Mouse (Mus musculus): ENCODE measurements around the gene Krt84. TPM values are rescaled to one million over a fixed set of nuclear protein-coding genes. Genes with fewer than 3 reads are reported as not detected.

Krt84 gene
- polyA plus RNA-seq (2015; fragmentation: Nextera tagmentation; extraction: Ambion mirVana): not detected in 2 replicates

DNA sequence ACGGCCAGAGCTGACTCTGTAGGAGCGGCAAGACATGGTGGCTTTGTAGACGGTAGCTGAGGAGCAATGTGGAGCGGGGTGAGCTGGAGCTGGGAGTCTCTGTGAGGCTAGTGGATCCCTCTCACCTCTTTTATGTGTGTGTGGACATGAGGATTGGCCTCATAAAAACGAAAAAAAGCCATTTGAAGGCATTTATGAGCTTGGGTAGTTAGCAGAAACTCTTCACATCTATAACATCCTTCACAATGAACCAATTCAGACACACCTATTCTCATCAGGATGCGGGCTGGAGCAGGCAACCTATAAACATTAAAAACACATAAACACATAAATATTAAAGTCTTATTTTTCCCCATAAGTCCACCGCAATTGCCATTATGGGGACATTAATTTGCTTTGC lies at the start of gene Krt84:
Krt84 (minus strand) TSS at position 101 of the 400 bp plus-strand sequence.

DNA sequence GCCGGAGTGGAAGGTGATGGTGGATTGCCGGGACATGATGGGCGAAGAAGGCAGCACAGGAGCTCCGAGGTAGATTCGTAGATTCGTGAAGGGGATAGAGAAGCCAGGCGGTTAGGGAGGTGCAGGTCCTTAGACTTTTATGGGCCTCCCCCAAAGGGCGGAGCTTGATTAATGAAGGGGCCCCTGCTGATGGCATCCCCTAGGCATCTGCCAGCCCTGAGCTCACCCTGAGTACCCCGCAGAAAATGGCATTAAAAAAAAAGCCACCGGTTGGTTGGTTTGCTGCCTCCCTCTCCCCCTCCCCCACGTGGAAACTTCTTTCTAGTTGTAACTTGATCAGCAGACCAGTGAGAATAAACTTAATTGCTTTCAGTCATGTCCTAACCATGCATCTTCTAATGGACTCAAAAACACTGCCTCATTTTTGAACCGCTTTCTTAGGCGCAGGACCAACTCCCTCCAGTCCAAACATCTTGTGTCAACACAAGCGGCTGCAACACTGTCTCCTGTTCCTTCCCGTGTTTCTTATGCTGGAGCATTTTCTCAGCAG lies 41.3 kb upstream of the Krt84 start, which contains the start of gene Krt75:
Krt75 (minus strand) TSS at position 109 of the 550 bp plus-strand sequence.

DNA sequence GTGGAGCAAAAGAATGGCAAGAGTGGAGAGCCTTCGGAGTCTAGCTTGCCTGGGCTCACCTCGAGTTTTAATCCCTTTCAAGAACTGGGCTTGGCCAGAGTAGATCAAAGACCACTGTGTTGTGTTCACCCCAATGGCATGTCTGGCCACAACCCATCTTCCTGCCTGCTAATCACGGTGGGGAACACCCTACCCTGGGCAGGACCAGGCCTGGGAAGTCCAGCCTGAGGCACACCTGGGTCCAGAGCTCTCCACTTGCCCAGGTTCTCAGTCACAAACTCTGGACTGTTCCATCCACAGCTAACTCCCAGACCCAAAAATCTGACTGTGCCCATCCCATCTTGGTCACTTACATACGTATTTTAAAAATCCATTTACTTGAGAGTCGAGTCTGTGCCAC lies 30.2 kb upstream of the Krt84 start, which contains the start of gene Krt90:
Krt90 (minus strand) TSS at position 101 of the 400 bp plus-strand sequence.

DNA sequence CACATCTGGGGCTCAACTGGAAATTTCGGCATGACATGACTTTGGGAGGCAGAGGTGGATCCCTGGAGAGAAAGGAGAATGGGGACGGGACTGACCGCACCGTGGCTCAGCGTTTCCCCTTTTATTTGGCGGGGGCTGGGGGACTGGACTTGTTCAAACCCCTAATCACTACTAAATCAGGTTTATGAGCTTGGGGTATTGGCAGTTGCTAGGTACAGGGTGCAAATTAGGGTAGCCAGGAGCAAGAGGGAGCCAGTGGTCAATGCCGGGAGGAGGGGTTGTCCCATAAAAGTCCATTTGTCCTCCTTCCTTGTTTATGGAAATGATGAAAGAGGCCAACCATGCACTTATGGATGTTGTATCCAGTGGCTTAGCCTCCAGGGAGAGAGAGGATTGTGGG lies 17.9 kb upstream of the Krt84 start, which contains the start of gene Krt82:
Krt82 (minus strand) TSS at position 101 of the 400 bp plus-strand sequence.

DNA sequence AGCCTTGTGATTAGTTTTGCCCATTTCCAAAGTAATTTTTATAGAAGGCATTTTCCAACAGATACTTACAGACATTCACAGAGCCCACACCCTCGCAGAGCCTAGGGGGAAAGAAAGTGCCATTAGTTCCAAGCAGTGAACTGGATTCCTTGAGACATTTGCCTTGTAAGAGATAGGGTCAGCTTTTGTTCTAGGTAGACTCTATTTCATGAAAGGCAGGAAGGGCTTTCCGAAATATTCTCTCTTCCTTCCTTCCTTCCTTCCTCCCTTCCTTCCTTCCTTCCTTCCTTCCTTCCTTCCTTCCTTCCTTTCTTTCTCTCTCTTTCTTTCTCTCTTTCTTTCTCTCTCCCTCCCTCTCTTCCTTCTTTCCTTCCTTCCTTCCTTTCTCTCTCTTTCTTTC lies 15.5 kb downstream of the Krt84 start, which contains the start of gene Gm49425:
Gm49425 (minus strand) TSS at position 101 of the 400 bp plus-strand sequence.

DNA sequence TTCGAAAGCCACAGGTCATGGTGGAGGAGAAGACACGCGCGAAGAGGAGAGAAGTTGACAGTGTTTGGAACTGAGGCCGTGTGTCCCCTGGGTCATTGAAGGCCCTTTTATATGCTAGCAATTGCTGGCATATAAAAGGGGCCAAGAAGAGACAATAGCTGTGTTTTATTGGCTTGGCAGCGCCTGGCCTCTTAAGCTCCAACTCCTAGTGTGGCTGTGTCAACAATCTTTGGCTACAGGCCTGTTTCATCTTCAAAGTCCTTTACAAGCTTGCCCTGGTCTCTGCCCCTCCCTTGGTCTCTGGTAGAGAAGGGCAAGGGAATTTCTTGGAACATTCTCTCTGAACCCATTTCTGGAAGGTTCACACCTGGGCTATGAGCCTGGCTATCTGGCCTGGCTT lies 41.2 kb downstream of the Krt84 start, which contains the start of gene Krt83:
Krt83 (minus strand) TSS at position 82 of the 400 bp plus-strand sequence.

Small RNA genes within 50 kb of the gene (microRNA-seq; reads per million reads assigned to microRNA genes)
- 0 reads per million in 2 experiments for gene Gm44393
- gene Gm44460: 0 reads per million in 2 experiments

Other genes with a start within 250 kb of the Krt84 start
- 47.9 and 48.0 TPM in 2 replicates for gene Atg101, start 248.5 kb downstream of the Krt84 start, polyA plus RNA-seq (2015; fragmentation: Nextera tagmentation; extraction: Ambion mirVana)
- gene 6030408B16Rik, start 239.6 kb downstream of the Krt84 start, polyA plus RNA-seq (2015; fragmentation: Nextera tagmentation; extraction: Ambion mirVana): 0.65 and 0.87 TPM in 2 replicates
- gene Krt80, start 162.7 kb downstream of the Krt84 start, polyA plus RNA-seq (2015; fragmentation: Nextera tagmentation; extraction: Ambion mirVana): 2.1 and 3.3 TPM in 2 replicates
- 0.15 and 0.24 TPM in 2 replicates for gene Krt7, start 121.8 kb downstream of the Krt84 start, polyA plus RNA-seq (2015; fragmentation: Nextera tagmentation; extraction: Ambion mirVana)
- gene Krt87, start 94.0 kb downstream of the Krt84 start, polyA plus RNA-seq (2015; fragmentation: Nextera tagmentation; extraction: Ambion mirVana): 0.05 TPM in 1 of 2 replicates, not detected in the other
- gene Krt88, start 85.1 kb downstream of the Krt84 start, polyA plus RNA-seq (2015; fragmentation: Nextera tagmentation; extraction: Ambion mirVana): not detected in 2 replicates
- not detected in 2 replicates for gene Krt81, start 69.1 kb downstream of the Krt84 start, polyA plus RNA-seq (2015; fragmentation: Nextera tagmentation; extraction: Ambion mirVana)
- not detected in 2 replicates for gene Krt86, start 59.3 kb downstream of the Krt84 start, polyA plus RNA-seq (2015; fragmentation: Nextera tagmentation; extraction: Ambion mirVana)
- not detected in 2 replicates for gene Krt83, start 41.3 kb downstream of the Krt84 start, polyA plus RNA-seq (2015; fragmentation: Nextera tagmentation; extraction: Ambion mirVana)
- gene Gm49425, start 15.6 kb downstream of the Krt84 start, polyA plus RNA-seq (2015; fragmentation: Nextera tagmentation; extraction: Ambion mirVana): not detected in 2 replicates
- gene Krt82, start 17.8 kb upstream of the Krt84 start, polyA plus RNA-seq (2015; fragmentation: Nextera tagmentation; extraction: Ambion mirVana): not detected in 2 replicates
- gene Krt90, start 30.1 kb upstream of the Krt84 start, polyA plus RNA-seq (2015; fragmentation: Nextera tagmentation; extraction: Ambion mirVana): not detected in 2 replicates
- not detected in 2 replicates for gene Krt75, start 41.1 kb upstream of the Krt84 start, polyA plus RNA-seq (2015; fragmentation: Nextera tagmentation; extraction: Ambion mirVana)
- gene Gm5414, start 95.4 kb upstream of the Krt84 start, polyA plus RNA-seq (2015; fragmentation: Nextera tagmentation; extraction: Ambion mirVana): not detected in 2 replicates
- gene Gm5478, start 114.6 kb upstream of the Krt84 start, polyA plus RNA-seq (2015; fragmentation: Nextera tagmentation; extraction: Ambion mirVana): not detected in 2 replicates
- not detected in 2 replicates for gene Krt6b, start 147.5 kb upstream of the Krt84 start, polyA plus RNA-seq (2015; fragmentation: Nextera tagmentation; extraction: Ambion mirVana)
- not detected in 2 replicates for gene Krt6a, start 161.5 kb upstream of the Krt84 start, polyA plus RNA-seq (2015; fragmentation: Nextera tagmentation; extraction: Ambion mirVana)
- gene Krt5, start 180.1 kb upstream of the Krt84 start, polyA plus RNA-seq (2015; fragmentation: Nextera tagmentation; extraction: Ambion mirVana): 40.5 TPM in 1 of 2 replicates, not detected in the other
- gene Krt71, start 210.3 kb upstream of the Krt84 start, polyA plus RNA-seq (2015; fragmentation: Nextera tagmentation; extraction: Ambion mirVana): not detected in 2 replicates

Data from skeletal muscle tissue, postnatal 0 days (tissue).